In genomic region chr16:30390650-30391340, GRCm38 (mm10) we compare ENCODE assay signal across 10 mouse cellular contexts. TPM values are rescaled to one million over a fixed set of nuclear protein-coding genes. Genes with fewer than 3 reads are reported as not detected.
DNase-seq lines count a peak whose midpoint lies in the region; ATAC-seq and TF ChIP-seq lines count a peak whose summit lies in the region.
"Had no signal": no experiment of that assay in that cellular context is flagged by ENCODE, and none has a peak within 500 bp of the region (broad histone marks: within the 10 kb centered on the region; RNA-seq: fewer than 3 reads in every experiment).

No protein-coding gene starts in this region.

- H3ac ChIP-seq in myocyte (ENCODE audit: control insufficient read depth, insufficient read length) = no peak overlapping the region

- no peaks in the 10 kb centered on the region for H3K9me3 ChIP-seq in heart, embryonic 10.5 days
- H3K9me3 ChIP-seq in heart, embryonic 16.5 days (replicated peaks; ENCODE audit: control insufficient read depth, low read length) = 0 out of 2 replicates have a peak, but pooled peaks cover 2% of the 10 kb centered on the region
- H3K9me3 ChIP-seq: G1E had no signal

- DNase-seq in heart, adult 11 months = peak; percentile 88
- no peak for DNase-seq in heart, embryonic 10.5 days (ENCODE audit: low spot score)
- peak; percentile 21 for DNase-seq in thymus, postnatal 4 days
- DNase-seq in thymus, postnatal 0 days (ENCODE audit: low spot score) = no peak
- no peak for DNase-seq in cerebellum, postnatal 10 days
- DNase-seq in layer of hippocampus, postnatal 36 days = no peak

- TF ChIP-seq POLR2A in myocyte (IDR thresholded peaks at IDR 0.05; ENCODE audit: insufficient read length, low read depth) = no peak

- peaks cover 7% of the 10 kb centered on the region for H3K36me3 ChIP-seq in heart, embryonic 10.5 days
- no peaks in the 10 kb centered on the region; the same call in 1 of the 2 replicates for H3K36me3 ChIP-seq in heart, embryonic 16.5 days (ENCODE audit: control insufficient read depth, insufficient read depth)
- H3K36me3 ChIP-seq in myocyte (ENCODE audit: control insufficient read depth, insufficient read depth) = peaks cover 4% of the 10 kb centered on the region

- no peak overlapping the region for H3K9ac ChIP-seq in heart, embryonic 16.5 days (ENCODE audit: low read length)

- no peaks in the 10 kb centered on the region for H3K27me3 ChIP-seq in heart, embryonic 10.5 days (ENCODE audit: insufficient read depth, poor library complexity, severe bottlenecking)
- H3K27me3 ChIP-seq in heart, embryonic 16.5 days (ENCODE audit: control insufficient read depth, insufficient read depth, low read length) = no peaks in the 10 kb centered on the region
- H3K27me3 ChIP-seq in myocyte (ENCODE audit: control insufficient read depth, insufficient read depth, insufficient read length) = no peaks in the 10 kb centered on the region

- peaks cover 23% of the 10 kb centered on the region for H3K79me2 ChIP-seq in myocyte (ENCODE audit: control insufficient read depth, insufficient read depth)

- H3K27ac ChIP-seq in heart, embryonic 10.5 days = no peak overlapping the region
- peak overlapping the region; percentile 79 for H3K27ac ChIP-seq in heart, embryonic 16.5 days (ENCODE audit: low read length)

- H3K4me2 ChIP-seq in heart, embryonic 16.5 days (ENCODE audit: low read depth, low read length) = no peak overlapping the region
- peak overlapping the region; percentile 100 for H3K4me2 ChIP-seq in myocyte (ENCODE audit: low read depth)

- peaks cover 30% of the 10 kb centered on the region for H3K4me1 ChIP-seq in heart, embryonic 10.5 days
- peaks cover 23% of the 10 kb centered on the region for H3K4me1 ChIP-seq in heart, embryonic 16.5 days (ENCODE audit: control insufficient read depth, insufficient read depth, low read length)

- ATAC-seq in heart, embryonic 16.5 days (replicated peaks; ENCODE audit: extremely low read depth, insufficient read depth, low FRiP score) = no peak
- ATAC-seq: forebrain, embryonic 16.5 days had no signal

- H3K4me3 ChIP-seq in heart, embryonic 10.5 days = no peak overlapping the region
- H3K4me3 ChIP-seq in heart, embryonic 16.5 days (ENCODE audit: low read length) = no peak overlapping the region
- no peak overlapping the region for H3K4me3 ChIP-seq in myocyte

- 75% methylated on average over 5 of the region's 5 CpGs for WGBS in heart, embryonic 10.5 days
- 65% methylated on average over 5 of the region's 5 CpGs for WGBS in heart, embryonic 16.5 days

TF ChIP-seq in myocyte, 11 proteins besides CTCF, POLR2A, EP300 and RAD21:
- TF ChIP-seq SRF (IDR thresholded peaks at IDR 0.05; ENCODE audit: control insufficient read depth, insufficient read length, low read depth) (no peak), MYOD1 (IDR thresholded peaks at IDR 0.05; ENCODE audit: control insufficient read depth in 1 of 3, insufficient read length in 2 of 3, low read depth in 2 of 3) (no peak), E2F4 (IDR thresholded peaks at IDR 0.05; ENCODE audit: insufficient read depth) (no peak), MYOG (IDR thresholded peaks at IDR 0.05; ENCODE audit: control insufficient read depth in 1 of 3, insufficient read depth in 1 of 3, insufficient read length in 2 of 3, low read depth in 2 of 3) (no peak), REST (IDR thresholded peaks at IDR 0.05; ENCODE audit: insufficient read depth, insufficient read length) (no peak), MAX (IDR thresholded peaks at IDR 0.05; ENCODE audit: low read depth) (no peak), POLR2AphosphoS2 (IDR thresholded peaks at IDR 0.05; ENCODE audit: insufficient read length, low read depth) (no peak), TCF3 (IDR thresholded peaks at IDR 0.05; ENCODE audit: insufficient read length, low read depth) (no peak), USF1 (IDR thresholded peaks at IDR 0.05; ENCODE audit: low read depth) (no peak), TCF12 (IDR thresholded peaks at IDR 0.05; ENCODE audit: insufficient read depth, poor library complexity, severe bottlenecking) (no peak), CEBPB (IDR thresholded peaks at IDR 0.05; ENCODE audit: insufficient read depth, poor library complexity, severe bottlenecking) (no peak)

RNA-seq across cellular contexts. Expression of gene Atp13a3, which starts 15.0 kb away (rescaled TPM):
- polyA plus RNA-seq in heart, embryonic 10.5 days (2016; fragmentation: Nextera tagmentation; extraction: Ambion mirVana) = 12.3 and 13.1 TPM in 2 replicates
- polyA plus RNA-seq in thymus, postnatal 0 days (2015; fragmentation: Nextera tagmentation; extraction: Ambion mirVana) = 26.4 and 32.9 TPM in 2 replicates
- 7.2 and 7.8 TPM in 2 replicates for polyA plus RNA-seq in heart, embryonic 16.5 days (2015; fragmentation: Nextera tagmentation; extraction: Ambion mirVana)
- 53.4 TPM for polyA plus RNA-seq in myocyte (2012; fragmentation: generic; extraction: Trizol)
- total RNA-seq in layer of hippocampus, postnatal 36 days (2021) = 10 to 100 TPM; 70.7 to 72.1 TPM

Comparison
In these comparisons a context has a peak if more than half of its experiments do, and no peak if none do; other contexts are left out.
1. DNase-seq: peak in heart, adult 11 months (single experiment) and thymus, postnatal 4 days (single experiment); none in heart, embryonic 10.5 days (single experiment), thymus, postnatal 0 days (single experiment), cerebellum, postnatal 10 days (0 of 2) and layer of hippocampus, postnatal 36 days (0 of 2).